Mouse (Mus musculus) C2C12 (cell line): Measurements from ENCODE around the gene Nppb.

ENCODE experiments used
- CEBPB ChIP-seq: IDR thresholded peaks from one replicate; pipeline ENCODE4 v1.6.1; 2011; ENCODE audit warnings: low read depth, mild to moderate bottlenecking, control low read depth, moderate library complexity
- CTCF ChIP-seq: IDR thresholded peaks from one replicate; pipeline ENCODE4 v1.5.1; 2011; ENCODE audit not compliant: control insufficient read depth, insufficient read depth, insufficient read length
- MAX ChIP-seq: IDR thresholded peaks from one replicate; pipeline ENCODE4 v1.6.1; 2011; ENCODE audit warnings: mild to moderate bottlenecking, control low read depth
- USF1 ChIP-seq: IDR thresholded peaks from one replicate; pipeline ENCODE4 v1.6.1; 2011; ENCODE audit warnings: low read depth, mild to moderate bottlenecking, control low read depth, moderate library complexity

- TF ChIP-seq CEBPB (no peak), CTCF (peak; percentile 25), USF1 (no peak), MAX (no peak)
Observed at GRCm38 (mm10) chr4:147959881-147960831, 25.4 kb upstream of the Nppb start.
